Mouse (Mus musculus) lung, postnatal 0 days (tissue): ENCODE measurements around the gene Iqgap1.

Source experiments
- CTCF ChIP-seq: IDR thresholded peaks from 2 replicates; pipeline ENCODE4 v1.5.1; 2016; ENCODE audit warnings: antibody characterized with exemption, mild to moderate bottlenecking
- EP300 ChIP-seq: IDR thresholded peaks from 2 replicates; pipeline ENCODE4 v1.6.1; 2016; ENCODE audit warnings: antibody characterized with exemption, mild to moderate bottlenecking, control low read depth

- no peak for TF ChIP-seq CTCF
- TF ChIP-seq EP300 = no peak
Measured at GRCm38 (mm10) chr7:80699709-80700108, 126.1 kb downstream of the Iqgap1 start.
